Mouse (Mus musculus): ENCODE measurements at regions not wholly inside any gene's neighbourhood (a gene's known extent, or its start where the extent isn't known, plus 50 kb on each side); places are given as distances from the start of the nearest gene placed in this dataset.

DNA sequence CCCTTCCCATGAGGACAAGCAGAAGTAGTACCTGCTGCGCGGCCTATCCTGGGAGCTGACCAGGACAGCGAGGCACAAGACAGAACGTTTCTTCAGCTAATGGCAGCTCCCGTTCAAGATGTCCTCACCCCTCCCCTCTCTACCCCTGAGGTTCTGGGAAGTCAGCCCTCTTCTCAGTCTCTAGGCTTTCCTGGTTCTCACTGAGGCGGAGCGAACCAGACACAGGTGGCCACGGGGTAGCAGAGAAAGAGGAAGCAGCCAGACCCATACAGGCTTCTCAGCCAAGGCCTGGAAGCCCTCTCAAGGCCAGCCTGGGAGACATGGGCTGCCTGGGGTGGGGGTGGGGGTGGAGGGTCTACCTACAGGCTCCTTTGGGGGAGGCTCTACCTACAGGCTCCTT, 78.5 kb upstream of the Sertad2 start:
- no peak for TF ChIP-seq CTCF (IDR thresholded peaks at IDR 0.05; ENCODE audit: low read depth)
- no peak for TF ChIP-seq EP300 (IDR thresholded peaks at IDR 0.05; ENCODE audit: low read depth)

All from liver, postnatal 0 days (tissue).